Mouse (Mus musculus) heart, postnatal 0 days (tissue): ENCODE results near the gene Usp45. TPM values are rescaled to one million over a fixed set of nuclear protein-coding genes. Genes with fewer than 3 reads are reported as not detected.

ENCODE experiments used
- ATAC-seq: fragments of 200-750 bp; cut with Nextera tagmentation; 2 replicates; pipeline ENCODE4 v1.8.0; 2017; ENCODE audit warnings: low read depth, moderate number of reproducible peaks, moderate library complexity; ENCODE audit not compliant: insufficient read depth
- DNase-seq: peaks from one replicate; pipeline ENCODE4 v3.0.0-alpha.2; 2016; ENCODE audit warnings: low spot score
- H3K27ac ChIP-seq: fragments of 300-500 bp; sonication (generic); 2 replicates; pipeline ENCODE4 v1.5.1; 2014; ENCODE audit warnings: low read depth, mild to moderate bottlenecking
- H3K27me3 ChIP-seq: fragments of 300-500 bp; sonication (generic); 2 replicates; pipeline ENCODE4 v1.6.1; 2014; ENCODE audit warnings: low read length, mixed read lengths; ENCODE audit not compliant: control insufficient read depth, insufficient read depth
- H3K36me3 ChIP-seq: fragments of 300-500 bp; sonication (generic); replicated peaks from 2 replicates; pipeline ENCODE4 v1.6.1; 2014; ENCODE audit warnings: low read length, mixed read lengths; ENCODE audit not compliant: control insufficient read depth, insufficient read depth
- H3K4me1 ChIP-seq: fragments of 300-500 bp; sonication (generic); 2 replicates; pipeline ENCODE4 v1.6.1; 2014; ENCODE audit warnings: antibody characterized with exemption; ENCODE audit not compliant: control insufficient read depth, insufficient read depth
- H3K4me2 ChIP-seq: fragments of 300-500 bp; sonication (generic); 2 replicates; pipeline ENCODE4 v1.6.1; 2014; ENCODE audit warnings: low read depth, mild to moderate bottlenecking, low read length, moderate library complexity
- H3K4me3 ChIP-seq: fragments of 300-500 bp; sonication (generic); 2 replicates; pipeline ENCODE4 v1.5.1; 2014; ENCODE audit warnings: low read depth, low read length
- H3K9ac ChIP-seq: fragments of 300-500 bp; sonication (generic); replicated peaks from 2 replicates; pipeline ENCODE4 v1.6.1; 2014; ENCODE audit warnings: low read depth, low read length, mixed read lengths
- H3K9me3 ChIP-seq: fragments of 300-500 bp; sonication (generic); replicated peaks from 2 replicates; pipeline ENCODE4 v1.6.1; 2016; ENCODE audit warnings: low read length; ENCODE audit not compliant: control insufficient read depth
- CTCF ChIP-seq: IDR thresholded peaks from 2 replicates; pipeline ENCODE4 v1.5.1; 2016; ENCODE audit warnings: antibody characterized with exemption, control low read depth, low read depth
- EP300 ChIP-seq: IDR thresholded peaks from 2 replicates; pipeline ENCODE4 v1.6.1; 2016; ENCODE audit warnings: antibody characterized with exemption, low read depth
- WGBS: fragments of 180-500 bp; shearing (Covaris S2); extraction: QIAGEN DNeasy Blood & Tissue Kit; methylation state at CpG from one replicate; pipeline ENCODE4 v1.1.7; 2014; 5-methylcytosine and 5-hydroxymethylcytosine counted together
- polyA plus RNA-seq: library from polyadenylated mRNA; unstranded; fragments of >200 nt; fragmentation: Nextera tagmentation; extraction: Ambion mirVana; gene quantifications from 2 replicates; pipeline ENCODE4 v1.2.1, GENCODE M21; 2015
- total RNA-seq: library from RNA; depleted of rRNA; stranded (reverse); fragments of >200 nt; gene quantifications from 2 replicates; pipeline ENCODE4 v1.2.3, GENCODE M21; 2014; ENCODE audit warnings: low replicate concordance

Gene Usp45
- total and polyA plus RNA-seq, 2 experiments from 2014 or later = 3.6 to 12.6 TPM

DNA sequence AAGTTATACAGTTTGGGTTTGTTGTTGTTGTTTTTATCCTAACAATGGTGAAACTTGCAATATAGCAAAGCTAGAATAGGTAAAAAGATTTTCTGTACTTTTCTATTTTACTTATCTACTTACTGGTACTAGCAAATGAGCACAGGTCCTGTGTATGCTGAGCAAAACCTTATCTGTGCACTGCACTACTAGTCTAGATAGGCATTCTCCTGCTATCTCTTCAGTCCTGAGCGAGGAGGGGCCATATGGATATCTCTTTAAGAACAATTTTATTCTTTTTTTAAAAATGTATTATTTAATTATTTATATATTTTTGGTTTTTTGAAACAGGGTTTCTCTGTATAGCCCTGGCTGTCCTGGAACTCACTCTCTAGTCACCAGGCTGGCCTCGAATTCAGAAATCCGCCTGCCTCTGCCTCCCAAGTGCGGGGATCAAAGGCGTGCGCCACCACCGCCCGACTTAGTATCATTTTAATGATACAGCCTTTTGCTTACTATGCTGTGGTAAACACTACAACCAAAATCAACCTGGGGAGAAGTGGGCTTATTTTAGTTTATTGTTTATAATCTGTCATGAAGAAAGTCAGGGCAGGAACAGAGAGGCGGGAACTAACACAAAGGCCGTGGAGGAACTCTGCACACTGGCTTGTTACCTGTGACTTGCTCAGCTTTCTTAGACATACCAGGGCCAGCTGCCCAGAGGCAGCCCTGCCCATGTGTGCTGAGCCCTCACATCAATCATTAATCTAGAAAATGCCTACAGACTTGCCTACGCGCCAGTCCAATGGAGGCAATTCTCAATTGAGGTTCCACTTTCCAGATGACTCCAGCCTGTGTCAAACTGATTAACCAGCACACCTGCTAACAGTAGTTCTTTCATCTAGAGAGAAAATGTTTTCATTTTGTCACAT, 14.1 kb downstream of the Usp45 start:
- no peak for TF ChIP-seq CTCF
- no peak for TF ChIP-seq EP300
- WGBS = 96% methylated on average over 12 of the region's 12 CpGs

DNA sequence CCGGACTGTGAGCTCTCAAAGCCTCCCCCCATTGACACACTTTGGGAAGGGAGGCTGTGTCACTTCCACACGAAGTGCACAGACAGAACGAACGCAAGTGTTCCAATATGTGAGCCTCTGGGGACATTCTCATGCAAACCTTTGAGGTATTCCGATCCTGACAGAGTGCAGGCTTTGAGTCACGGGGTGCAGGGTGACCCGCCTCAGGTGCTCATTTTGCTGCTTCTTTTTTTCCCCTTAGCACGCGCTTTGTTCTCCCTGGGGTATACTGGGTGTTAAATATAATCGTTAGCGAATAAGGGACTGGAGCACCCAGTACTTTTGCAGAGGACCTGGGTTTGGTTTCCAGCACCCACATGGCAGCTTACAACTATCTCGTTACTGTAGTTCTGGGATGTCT, 19.3 kb downstream of the Usp45 start:
- Histone ChIP-seq H3K4me3 (no peak overlapping the region), H3K27ac (no peak overlapping the region), H3K9ac (no peak overlapping the region), H3K4me2 (no peak overlapping the region), H3K4me1 (no peaks in the 10 kb centered on the region), H3K27me3 (no peaks in the 10 kb centered on the region), H3K36me3 (peaks cover 63% of the 10 kb centered on the region), H3K9me3 (no peaks in the 10 kb centered on the region)
- WGBS = 93% methylated on average over 12 of the region's 12 CpGs
- ATAC-seq (no peak), DNase-seq (no peak)
- no peak for TF ChIP-seq CTCF
- no peak for TF ChIP-seq EP300

More for the DNA sequence above, 14.1 kb downstream of the Usp45 start:
- Histone ChIP-seq H3K27ac (no peak overlapping the region), H3K36me3 (peaks cover 46% of the 10 kb centered on the region), H3K9ac (no peak overlapping the region), H3K4me2 (no peak overlapping the region), H3K27me3 (no peaks in the 10 kb centered on the region), H3K9me3 (no peaks in the 10 kb centered on the region), H3K4me1 (peaks cover 5% of the 10 kb centered on the region; the same call in 1 of the 2 replicates), H3K4me3 (no peak overlapping the region)
- ATAC-seq = no peak
- no peak for DNase-seq

DNA sequence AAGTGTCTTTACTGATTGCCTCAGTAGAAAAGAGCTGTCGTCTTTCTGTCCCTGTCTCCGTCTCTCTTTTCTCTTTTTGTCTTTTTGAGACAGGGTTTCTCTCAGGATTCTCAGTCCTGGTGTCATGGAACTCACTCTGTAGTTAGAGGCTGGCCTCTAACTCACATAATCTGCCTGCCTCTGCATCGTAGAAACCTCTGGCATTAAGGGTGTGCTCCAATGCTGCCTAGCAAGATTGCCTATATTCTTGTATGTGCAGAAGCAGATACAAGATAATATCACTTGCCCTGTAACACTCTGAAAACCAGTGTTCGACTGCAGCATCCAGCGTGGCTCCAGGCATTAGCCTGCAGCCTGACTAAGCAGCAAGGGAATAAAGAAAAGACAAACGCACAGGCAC, 21.9 kb downstream of the Usp45 start:
- ATAC-seq (no peak), DNase-seq (no peak)
- no peaks in the 10 kb centered on the region for H3K9me3 ChIP-seq
- no peak overlapping the region for H3K4me3 ChIP-seq
- no peak overlapping the region for H3K4me2 ChIP-seq
- H3K36me3 ChIP-seq = peaks cover 42% of the 10 kb centered on the region
- TF ChIP-seq EP300 = no peak
- whole genome bisulfite sequencing = 84% methylated on average over 6 of the region's 6 CpGs
- H3K9ac ChIP-seq = no peak overlapping the region
- no peak overlapping the region for H3K27ac ChIP-seq
- H3K27me3 ChIP-seq = no peaks in the 10 kb centered on the region
- no peaks in the 10 kb centered on the region for H3K4me1 ChIP-seq

DNA sequence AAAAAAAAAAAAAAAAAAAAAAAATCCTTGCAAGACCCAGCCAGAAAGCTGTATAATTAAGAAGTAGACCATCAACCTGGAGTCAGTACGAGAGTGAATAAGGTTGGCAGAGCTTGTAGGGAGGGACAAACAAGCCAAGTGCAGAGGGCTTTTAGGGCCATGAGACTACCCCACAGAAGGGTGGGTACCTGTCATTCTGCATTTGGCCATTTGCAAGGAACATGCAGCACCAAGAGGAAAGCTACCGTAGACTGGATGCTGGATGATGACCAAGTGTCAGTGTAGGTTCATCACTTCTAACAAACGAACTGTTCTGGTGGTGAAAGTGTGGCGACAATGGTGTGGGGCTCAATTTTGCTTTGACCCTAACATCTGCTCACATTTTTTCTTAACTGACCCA, 22.9 kb downstream of the Usp45 start:
- TF ChIP-seq CTCF (no peak), EP300 (no peak)
- WGBS = 69% methylated on average over 4 of the region's 4 CpGs
- H3K27ac ChIP-seq = no peak overlapping the region
- ATAC-seq (no peak), DNase-seq (no peak)
- no peaks in the 10 kb centered on the region for H3K27me3 ChIP-seq
- no peaks in the 10 kb centered on the region for H3K4me1 ChIP-seq
- H3K4me2 ChIP-seq = no peak overlapping the region
- H3K9me3 ChIP-seq = no peaks in the 10 kb centered on the region
- H3K9ac ChIP-seq = no peak overlapping the region
- H3K36me3 ChIP-seq = peaks cover 32% of the 10 kb centered on the region
- H3K4me3 ChIP-seq = no peak overlapping the region

DNA sequence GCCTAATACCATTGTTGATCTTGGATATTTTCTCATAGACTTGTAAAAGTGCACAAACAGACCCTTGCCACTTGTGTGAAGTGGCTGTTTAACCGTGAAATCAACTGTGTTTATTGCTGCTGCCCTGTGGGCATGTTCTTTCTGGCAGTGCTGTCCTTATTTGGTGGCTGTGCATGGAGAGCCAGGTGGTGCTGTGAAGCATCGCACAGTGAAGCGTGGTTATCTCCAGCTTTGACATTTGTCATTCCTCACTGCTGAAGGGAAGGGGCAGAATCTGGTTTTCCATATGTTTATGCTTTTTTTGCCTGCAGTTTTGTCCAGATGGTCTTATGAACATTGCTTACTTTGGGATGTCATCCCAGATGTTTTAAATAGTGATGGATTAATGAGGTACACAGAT, 26.7 kb downstream of the Usp45 start:
- no peak for TF ChIP-seq CTCF
- no peak for TF ChIP-seq EP300
- Histone ChIP-seq H3K9ac (no peak overlapping the region), H3K4me1 (no peaks in the 10 kb centered on the region), H3K4me2 (no peak overlapping the region), H3K9me3 (no peaks in the 10 kb centered on the region), H3K27ac (no peak overlapping the region), H3K27me3 (no peaks in the 10 kb centered on the region), H3K36me3 (peaks cover 21% of the 10 kb centered on the region), H3K4me3 (no peak overlapping the region)
- no peak for DNase-seq
- WGBS = 33% methylated on average over 3 of the region's 3 CpGs
- ATAC-seq = no peak
